Mouse (Mus musculus): ENCODE data around the gene Olfr970. TPM values are rescaled to one million over a fixed set of nuclear protein-coding genes. Genes with fewer than 3 reads are reported as not detected.
"Not testable (repeated sequence)": the region's sequence is repeated elsewhere in the genome, so short reads cannot be mapped to it uniquely, and the experiment has no call there.

Olfr970 gene
- not detected in 2 replicates for polyA plus RNA-seq (2015; fragmentation: Nextera tagmentation; extraction: Ambion mirVana)

DNA sequence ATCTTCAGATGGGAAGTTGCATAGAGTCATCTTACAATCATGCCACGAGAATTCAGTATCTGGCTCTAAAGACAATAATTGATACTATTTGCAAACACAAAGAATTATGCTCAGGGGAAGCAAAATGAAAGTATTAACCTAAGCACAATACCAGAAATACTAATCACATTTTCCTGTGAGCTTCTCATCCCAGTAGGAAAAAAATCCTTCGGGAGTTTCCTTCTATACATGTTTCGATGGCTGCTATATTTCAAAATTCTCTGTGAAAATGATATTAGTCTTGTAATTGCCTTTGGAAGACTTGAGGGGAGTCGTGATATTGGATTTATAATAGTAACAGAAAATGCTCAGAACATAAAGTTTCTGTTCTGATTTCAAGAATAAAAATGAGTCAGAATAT lies at the start of gene Olfr970:
Gene Olfr970, plus strand, starts transcription at position 301 of the 400 bp plus-strand sequence.
- no peaks in the 10 kb centered on the region for H3K9me3 ChIP-seq (ENCODE audit: control insufficient read depth, low read length)
- no peak within 1 kb of the TSS for H3K27ac ChIP-seq (replicated peaks)
- H3K36me3 ChIP-seq (ENCODE audit: control insufficient read depth, insufficient read depth, low read length), result no peaks in the 10 kb centered on the region
- H3K27me3 ChIP-seq (ENCODE audit: control insufficient read depth, insufficient read depth, low read length), result no peaks in the 10 kb centered on the region
- H3K4me1 ChIP-seq (replicated peaks; ENCODE audit: control insufficient read depth, insufficient read depth), result no peaks in the 10 kb centered on the region
- DNase-seq (ENCODE audit: low spot score), result no peak
- H3K4me3 ChIP-seq (ENCODE audit: low read depth, low read length), result no peak within 1 kb of the TSS
- no peak within 1 kb of the TSS for H3K4me2 ChIP-seq (replicated peaks; ENCODE audit: low read depth)
- ATAC-seq (ENCODE audit: low FRiP score, low TSS enrichment), result no peak
- WGBS, result 72% methylated on average over 4 of the region's 4 CpGs
- H3K9ac ChIP-seq (ENCODE audit: low read length), result no peak within 1 kb of the TSS
- TF ChIP-seq EP300 (optimal IDR thresholded peaks at IDR 0.05), result no peak
- no peak for TF ChIP-seq CTCF (IDR thresholded peaks at IDR 0.05; ENCODE audit: low read depth)

DNA sequence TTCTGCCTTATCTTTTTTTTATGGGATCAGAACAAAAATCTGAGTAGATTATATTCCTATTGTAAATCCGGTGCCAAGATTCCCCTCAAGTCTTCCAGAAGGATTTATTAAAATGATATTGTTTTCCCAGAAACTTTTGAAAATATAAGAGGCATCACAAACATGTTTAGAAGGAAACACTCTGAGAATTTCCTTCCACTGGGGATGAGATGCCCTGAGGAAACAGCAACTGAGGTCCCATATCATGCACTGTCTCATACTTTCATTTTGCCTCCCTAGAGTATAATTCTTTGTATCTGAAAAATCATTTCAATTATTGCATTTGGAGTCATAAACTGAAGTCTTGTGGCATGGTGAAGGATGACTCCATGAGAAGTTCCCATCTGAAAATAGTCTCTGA lies 25.5 kb upstream of the Olfr970 start, which contains the start of gene Olfr968:
Gene Olfr968, minus strand, starts transcription at position 101 of the 400 bp plus-strand sequence.
- Histone ChIP-seq H3K27ac (replicated peaks) (no peak within 1 kb of the TSS), H3K27me3 (ENCODE audit: control insufficient read depth, insufficient read depth, low read length) (no peaks in the 10 kb centered on the region), H3K36me3 (ENCODE audit: control insufficient read depth, insufficient read depth, low read length) (no peaks in the 10 kb centered on the region), H3K4me2 (replicated peaks; ENCODE audit: low read depth) (no peak within 1 kb of the TSS), H3K4me3 (ENCODE audit: low read depth, low read length) (no peak within 1 kb of the TSS), H3K4me1 (replicated peaks; ENCODE audit: control insufficient read depth, insufficient read depth) (no peaks in the 10 kb centered on the region), H3K9me3 (ENCODE audit: control insufficient read depth, low read length) (no peaks in the 10 kb centered on the region), H3K9ac (ENCODE audit: low read length) (no peak within 1 kb of the TSS)
- no peak for ATAC-seq (ENCODE audit: low FRiP score, low TSS enrichment)
- DNase-seq (ENCODE audit: low spot score), result no peak
- WGBS, result 70% methylated on average over 1 of the region's 1 CpGs
- no peak for TF ChIP-seq EP300 (optimal IDR thresholded peaks at IDR 0.05)
- TF ChIP-seq CTCF (IDR thresholded peaks at IDR 0.05; ENCODE audit: low read depth), result no peak

DNA sequence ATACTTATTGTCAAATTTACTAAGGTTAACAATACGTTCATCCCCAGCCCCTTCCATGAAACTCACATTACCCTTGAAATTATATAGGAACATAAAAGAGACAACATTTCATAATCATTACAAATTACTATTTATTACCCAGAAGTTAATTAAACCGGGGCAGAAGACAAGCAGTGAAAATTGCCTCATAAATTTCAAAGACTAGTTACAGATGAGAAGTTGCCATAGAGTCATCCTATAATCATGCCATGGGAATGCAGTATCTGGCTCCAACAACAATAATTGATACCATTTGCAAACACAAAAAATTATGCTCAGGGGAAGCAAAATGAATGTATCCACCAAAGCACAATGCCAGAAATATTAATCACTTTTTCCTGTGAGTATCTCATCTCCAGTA lies 18.1 kb upstream of the Olfr970 start, which contains the start of gene Olfr969:
Gene Olfr969, plus strand, starts transcription at position 388 of the 400 bp plus-strand sequence.
- Histone ChIP-seq H3K4me2 (replicated peaks; ENCODE audit: low read depth) (no peak within 1 kb of the TSS), H3K36me3 (ENCODE audit: control insufficient read depth, insufficient read depth, low read length) (no peaks in the 10 kb centered on the region), H3K9me3 (ENCODE audit: control insufficient read depth, low read length) (no peaks in the 10 kb centered on the region), H3K27me3 (ENCODE audit: control insufficient read depth, insufficient read depth, low read length) (no peaks in the 10 kb centered on the region), H3K9ac (ENCODE audit: low read length) (no peak within 1 kb of the TSS), H3K4me3 (ENCODE audit: low read depth, low read length) (no peak within 1 kb of the TSS), H3K4me1 (replicated peaks; ENCODE audit: control insufficient read depth, insufficient read depth) (no peaks in the 10 kb centered on the region), H3K27ac (replicated peaks) (no peak within 1 kb of the TSS)
- ATAC-seq (ENCODE audit: low FRiP score, low TSS enrichment) (no peak), DNase-seq (ENCODE audit: low spot score) (no peak)
- WGBS, result 68% methylated on average over 2 of the region's 2 CpGs
- TF ChIP-seq EP300 (optimal IDR thresholded peaks at IDR 0.05), result no peak
- TF ChIP-seq CTCF (IDR thresholded peaks at IDR 0.05; ENCODE audit: low read depth), result no peak

DNA sequence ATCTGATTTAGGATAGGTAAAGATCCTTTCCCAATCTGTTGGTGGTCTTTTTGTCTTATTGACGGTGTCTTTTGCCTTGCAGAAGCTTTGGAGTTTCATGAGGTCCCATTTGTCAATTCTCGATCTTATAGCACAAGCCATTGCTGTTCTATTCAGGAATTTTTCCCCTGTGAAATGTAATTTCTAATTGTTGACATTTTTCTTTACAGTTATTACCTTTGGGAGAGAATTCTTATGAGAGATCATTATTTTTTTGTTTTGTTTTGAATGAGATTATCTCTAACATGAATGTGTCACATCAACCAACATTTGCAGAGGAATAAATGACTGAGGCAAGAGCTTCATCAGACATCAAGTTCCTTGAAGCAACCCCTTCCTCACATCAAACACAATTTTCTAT lies 27.9 kb downstream of the Olfr970 start, which contains the start of gene Olfr971:
Gene Olfr971, plus strand, starts transcription at position 301 of the 400 bp plus-strand sequence.
- H3K27ac ChIP-seq (replicated peaks); ATAC-seq (ENCODE audit: low FRiP score, low TSS enrichment); DNase-seq (ENCODE audit: low spot score); H3K27me3 ChIP-seq (ENCODE audit: control insufficient read depth, insufficient read depth, low read length); H3K4me2 ChIP-seq (replicated peaks; ENCODE audit: low read depth); H3K9ac ChIP-seq (ENCODE audit: low read length); H3K9me3 ChIP-seq (ENCODE audit: control insufficient read depth, low read length); H3K4me1 ChIP-seq (replicated peaks; ENCODE audit: control insufficient read depth, insufficient read depth); H3K4me3 ChIP-seq (ENCODE audit: low read depth, low read length); H3K36me3 ChIP-seq (ENCODE audit: control insufficient read depth, insufficient read depth, low read length): not testable (repeated sequence)
- 71% methylated on average over 1 of the region's 2 CpGs for WGBS

DNA sequence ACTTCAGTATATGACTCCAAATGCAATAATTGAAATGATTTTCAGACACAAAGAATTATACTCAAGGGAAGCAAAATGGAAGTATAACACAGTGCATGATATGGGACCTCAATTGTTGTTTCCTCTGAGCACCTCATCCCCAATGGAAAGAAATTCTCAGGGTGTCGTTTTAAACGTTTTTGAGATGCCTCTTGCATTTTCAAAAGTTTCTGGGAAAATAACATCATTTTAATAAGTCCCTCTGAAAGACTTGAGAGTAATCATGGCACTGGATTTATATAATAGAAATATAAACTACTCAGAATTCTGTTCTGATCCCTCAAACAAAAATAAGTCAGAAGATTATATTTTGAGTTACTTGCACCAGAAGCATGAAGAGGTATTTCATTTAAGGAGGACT lies 57.5 kb downstream of the Olfr970 start, which contains the start of gene Olfr972:
Gene Olfr972, plus strand, starts transcription at position 301 of the 400 bp plus-strand sequence.
- 55% methylated on average over 2 of the region's 2 CpGs for WGBS
- no peaks in the 10 kb centered on the region for H3K27me3 ChIP-seq (ENCODE audit: control insufficient read depth, insufficient read depth, low read length)
- no peaks in the 10 kb centered on the region for H3K36me3 ChIP-seq (ENCODE audit: control insufficient read depth, insufficient read depth, low read length)
- H3K9ac ChIP-seq (ENCODE audit: low read length), result no peak within 1 kb of the TSS
- ATAC-seq (ENCODE audit: low FRiP score, low TSS enrichment) (no peak), DNase-seq (ENCODE audit: low spot score) (no peak)
- H3K4me1 ChIP-seq (replicated peaks; ENCODE audit: control insufficient read depth, insufficient read depth), result no peaks in the 10 kb centered on the region
- H3K27ac ChIP-seq (replicated peaks), result no peak within 1 kb of the TSS
- no peak within 1 kb of the TSS for H3K4me2 ChIP-seq (replicated peaks; ENCODE audit: low read depth)
- TF ChIP-seq EP300 (optimal IDR thresholded peaks at IDR 0.05) (no peak), CTCF (IDR thresholded peaks at IDR 0.05; ENCODE audit: low read depth) (no peak)
- H3K9me3 ChIP-seq (ENCODE audit: control insufficient read depth, low read length), result no peaks in the 10 kb centered on the region
- no peak within 1 kb of the TSS for H3K4me3 ChIP-seq (ENCODE audit: low read depth, low read length)

Other genes starting within 250 kb of the Olfr970 start
- not detected in 2 replicates for gene Olfr959, start 233.3 kb upstream of the Olfr970 start, polyA plus RNA-seq (2015; fragmentation: Nextera tagmentation; extraction: Ambion mirVana)
- 10.6 and 12.5 TPM in 2 replicates for gene AW551984, start 204.5 kb upstream of the Olfr970 start, polyA plus RNA-seq (2015; fragmentation: Nextera tagmentation; extraction: Ambion mirVana)
- not detected in 2 replicates for gene Olfr148, start 198.2 kb upstream of the Olfr970 start, polyA plus RNA-seq (2015; fragmentation: Nextera tagmentation; extraction: Ambion mirVana)
- gene Olfr960, start 187.5 kb upstream of the Olfr970 start, polyA plus RNA-seq (2015; fragmentation: Nextera tagmentation; extraction: Ambion mirVana), result not detected in 2 replicates
- not detected in 2 replicates for gene Olfr961, start 163.8 kb upstream of the Olfr970 start, polyA plus RNA-seq (2015; fragmentation: Nextera tagmentation; extraction: Ambion mirVana)
- gene Olfr963, start 141.7 kb upstream of the Olfr970 start, polyA plus RNA-seq (2015; fragmentation: Nextera tagmentation; extraction: Ambion mirVana), result not detected in 2 replicates
- not detected in 2 replicates for gene Olfr149, start 101.7 kb upstream of the Olfr970 start, polyA plus RNA-seq (2015; fragmentation: Nextera tagmentation; extraction: Ambion mirVana)
- not detected in 2 replicates for gene Olfr965, start 97.5 kb upstream of the Olfr970 start, polyA plus RNA-seq (2015; fragmentation: Nextera tagmentation; extraction: Ambion mirVana)
- gene Olfr150, start 77.9 kb upstream of the Olfr970 start, polyA plus RNA-seq (2015; fragmentation: Nextera tagmentation; extraction: Ambion mirVana), result not detected in 2 replicates
- gene Olfr967, start 62.6 kb upstream of the Olfr970 start, polyA plus RNA-seq (2015; fragmentation: Nextera tagmentation; extraction: Ambion mirVana), result not detected in 2 replicates
- gene Olfr968, start 25.6 kb upstream of the Olfr970 start, polyA plus RNA-seq (2015; fragmentation: Nextera tagmentation; extraction: Ambion mirVana), result not detected in 2 replicates
- gene Olfr969, start 17.9 kb upstream of the Olfr970 start, polyA plus RNA-seq (2015; fragmentation: Nextera tagmentation; extraction: Ambion mirVana), result not detected in 2 replicates
- gene Olfr971, start 28.0 kb downstream of the Olfr970 start, polyA plus RNA-seq (2015; fragmentation: Nextera tagmentation; extraction: Ambion mirVana), result not detected in 2 replicates
- not detected in 2 replicates for gene Olfr972, start 57.6 kb downstream of the Olfr970 start, polyA plus RNA-seq (2015; fragmentation: Nextera tagmentation; extraction: Ambion mirVana)
- gene Olfr229, start 98.5 kb downstream of the Olfr970 start, polyA plus RNA-seq (2015; fragmentation: Nextera tagmentation; extraction: Ambion mirVana), result not detected in 2 replicates
- gene Olfr974, start 128.6 kb downstream of the Olfr970 start, polyA plus RNA-seq (2015; fragmentation: Nextera tagmentation; extraction: Ambion mirVana), result not detected in 2 replicates
- not detected in 2 replicates for gene Olfr975, start 143.2 kb downstream of the Olfr970 start, polyA plus RNA-seq (2015; fragmentation: Nextera tagmentation; extraction: Ambion mirVana)
- not detected in 2 replicates for gene Olfr976, start 152.3 kb downstream of the Olfr970 start, polyA plus RNA-seq (2015; fragmentation: Nextera tagmentation; extraction: Ambion mirVana)
- gene Olfr978, start 183.3 kb downstream of the Olfr970 start, polyA plus RNA-seq (2015; fragmentation: Nextera tagmentation; extraction: Ambion mirVana), result not detected in 2 replicates
- not detected in 2 replicates for gene Olfr979, start 194.6 kb downstream of the Olfr970 start, polyA plus RNA-seq (2015; fragmentation: Nextera tagmentation; extraction: Ambion mirVana)
- not detected in 2 replicates for gene Olfr980, start 200.7 kb downstream of the Olfr970 start, polyA plus RNA-seq (2015; fragmentation: Nextera tagmentation; extraction: Ambion mirVana)
- 0.02 TPM in 1 of 2 replicates, not detected in the other for gene Olfr981, start 212.6 kb downstream of the Olfr970 start, polyA plus RNA-seq (2015; fragmentation: Nextera tagmentation; extraction: Ambion mirVana)